Mouse (Mus musculus) heart, adult 2 months (tissue): ENCODE measurements around the gene Ckm. TPM values are rescaled to one million over a fixed set of nuclear protein-coding genes. Genes with fewer than 3 reads are reported as not detected.

Source experiments
- DNase-seq, 2 experiments: peaks; one replicate each; pipeline ENCODE4 v3.0.0; 2021
- H3K27ac ChIP-seq: fragments of 200-600 bp; 2 replicates; pipeline ENCODE4 v1.8.1; 2022
- H3K27me3 ChIP-seq: fragments of 200-500 bp; 2 replicates; pipeline ENCODE4 v1.6.1; 2012; ENCODE audit warnings: mild to moderate bottlenecking, low read length, inconsistent platforms, mixed read lengths; ENCODE audit not compliant: control insufficient read depth, insufficient read depth
- H3K36me3 ChIP-seq: fragments of 200-500 bp; 2 replicates; pipeline ENCODE4 v1.6.1; 2012; ENCODE audit warnings: low read length, inconsistent platforms; ENCODE audit not compliant: control insufficient read depth, insufficient read depth
- H3K4me1 ChIP-seq: fragments of 200-500 bp; 2 replicates; pipeline ENCODE4 v1.6.1; 2011; ENCODE audit warnings: low read length; ENCODE audit not compliant: control insufficient read depth, insufficient read depth
- H3K4me3 ChIP-seq: fragments of 200-600 bp; 2 replicates; pipeline ENCODE4 v1.8.1; 2022
- H3K79me2 ChIP-seq: fragments of 200-500 bp; replicated peaks from 2 replicates; pipeline ENCODE4 v1.6.1; 2012; ENCODE audit warnings: mild to moderate bottlenecking, inconsistent platforms, low read length, moderate library complexity, mixed read lengths; ENCODE audit not compliant: control insufficient read depth, insufficient read depth
- H3K9ac ChIP-seq: fragments of 200-500 bp; 2 replicates; pipeline ENCODE4 v1.6.1; 2012; ENCODE audit warnings: low read depth, mild to moderate bottlenecking, control low read depth, inconsistent platforms, low read length, mixed read lengths
- CTCF ChIP-seq: fragments of 200-600 bp; IDR thresholded peaks from 2 replicates; pipeline ENCODE4 v1.8.1; 2022; ENCODE audit warnings: antibody characterized with exemption, mild to moderate bottlenecking, moderate library complexity
- EP300 ChIP-seq: fragments of 200-500 bp; IDR thresholded peaks from 2 replicates; pipeline ENCODE4 v1.6.1; 2011; ENCODE audit warnings: low read depth, low read length, control low read depth; ENCODE audit not compliant: insufficient read depth
- POLR2A ChIP-seq: fragments of 200-500 bp; IDR thresholded peaks from 2 replicates; pipeline ENCODE4 v1.6.1; 2011; ENCODE audit warnings: mild to moderate bottlenecking, low read depth, low read length, control low read depth; ENCODE audit not compliant: insufficient read depth
- WGBS: fragments of 180-500 bp; shearing (Covaris S2); methylation state at CpG from one replicate; pipeline ENCODE4 v1.1.7; 2018; 5-methylcytosine and 5-hydroxymethylcytosine counted together
- intact Hi-C: fragments of 180-260 bp; cut with DNase I; formaldehyde crosslinking; loops from one replicate; pipeline ENCODE4 v1.15.1; 2025
- polyA plus RNA-seq: library from polyadenylated mRNA; depleted of rRNA; stranded (reverse); fragments of >200 nt; gene quantifications from 2 replicates; pipeline ENCODE4 v1.2.3, GENCODE M21; 2012
- total RNA-seq, 2 experiments: library from RNA; stranded (reverse); gene quantifications; 2 replicates each; pipeline ENCODE4 v1.2.3; 2021

Ckm gene
- total and polyA plus RNA-seq, 3 experiments: 3,482 to 7,008 (median 3,985) TPM

- Histone ChIP-seq H3K4me3 (no peak overlapping the region), H3K36me3 (no peaks in the 10 kb centered on the region), H3K9ac (no peak overlapping the region), H3K4me1 (no peaks in the 10 kb centered on the region), H3K27ac (no peak overlapping the region), H3K27me3 (no peaks in the 10 kb centered on the region; the same call in 1 of the 2 replicates), H3K79me2 (peaks cover 2% of the 10 kb centered on the region; the same call in 1 of the 2 replicates)
- 9% methylated on average over 6 of the region's 6 CpGs for WGBS
- TF ChIP-seq EP300 (0 out of 2 replicates have a peak, but pooled peaks have one; percentile 35), CTCF (peak; percentile 99; the same call in 1 of the 2 replicates), POLR2A (no peak)
- peak; percentile 73 to 83 for DNase-seq
- intact Hi-C loops: no loop called here
Measured at GRCm38 (mm10) chr7:19461488-19461887, 56.9 kb downstream of the Ckm start.

- H3K79me2 ChIP-seq: peaks cover 2% of the 10 kb centered on the region; the same call in 1 of the 2 replicates
- intact Hi-C loops: no loop called here
- H3K4me1 ChIP-seq: no peaks in the 10 kb centered on the region
- 68% methylated on average over 4 of the region's 4 CpGs for WGBS
- TF ChIP-seq CTCF: no peak
- TF ChIP-seq POLR2A: no peak
- TF ChIP-seq EP300: no peak
- H3K27me3 ChIP-seq: no peaks in the 10 kb centered on the region; the same call in 1 of the 2 replicates
- no peaks in the 10 kb centered on the region for H3K36me3 ChIP-seq
- H3K27ac ChIP-seq: no peak overlapping the region
- H3K4me3 ChIP-seq: no peak overlapping the region
- DNase-seq: no peak
- H3K9ac ChIP-seq: no peak overlapping the region
Measured at GRCm38 (mm10) chr7:19462443-19462842, 57.9 kb downstream of the Ckm start.

GRCm38 (mm10) chr7:19462884-19463381 lies 58.4 kb downstream of the Ckm start, which contains the start of gene Exoc3l2:
TSS of gene Exoc3l2 (plus strand) at chr7:19463331.
- H3K4me3 ChIP-seq: no peak within 1 kb of the TSS
- no peaks in the 10 kb centered on the region; the same call in 1 of the 2 replicates for H3K79me2 ChIP-seq
- TF ChIP-seq POLR2A (no peak), EP300 (no peak), CTCF (no peak)
- intact Hi-C loops: no loop called here
- no peaks in the 10 kb centered on the region for H3K4me1 ChIP-seq
- H3K27me3 ChIP-seq: no peaks in the 10 kb centered on the region; the same call in 1 of the 2 replicates
- no peaks in the 10 kb centered on the region for H3K36me3 ChIP-seq
- 40% methylated on average over 6 of the region's 6 CpGs for WGBS
- DNase-seq: no peak
- no peak within 1 kb of the TSS; the same call in 1 of the 2 replicates for H3K9ac ChIP-seq
- H3K27ac ChIP-seq: no peak within 1 kb of the TSS

GRCm38 (mm10) chr7:19464367-19465307 lies 60.1 kb downstream of the Ckm start:
- intact Hi-C loops: no loop called here
- 32% methylated on average over 21 of the region's 22 CpGs for WGBS
- Histone ChIP-seq H3K36me3 (no peaks in the 10 kb centered on the region), H3K9ac (no peak overlapping the region), H3K27ac (no peak overlapping the region), H3K79me2 (no peaks in the 10 kb centered on the region), H3K27me3 (no peaks in the 10 kb centered on the region; the same call in 1 of the 2 replicates), H3K4me1 (no peaks in the 10 kb centered on the region), H3K4me3 (no peak overlapping the region)
- DNase-seq: no peak
- TF ChIP-seq CTCF (no peak), POLR2A (no peak), EP300 (no peak)

- Histone ChIP-seq H3K27me3 (no peaks in the 10 kb centered on the region; the same call in 1 of the 2 replicates), H3K4me1 (no peaks in the 10 kb centered on the region), H3K4me3 (no peak overlapping the region), H3K79me2 (no peaks in the 10 kb centered on the region), H3K9ac (no peak overlapping the region), H3K27ac (no peak overlapping the region), H3K36me3 (no peaks in the 10 kb centered on the region)
- 45% methylated on average over 5 of the region's 5 CpGs for WGBS
- TF ChIP-seq POLR2A: no peak
- no peak for TF ChIP-seq CTCF
- TF ChIP-seq EP300: 0 out of 2 replicates have a peak, but pooled peaks have one; percentile 41
- DNase-seq: no peak
- intact Hi-C loops: no loop called here
Measured at GRCm38 (mm10) chr7:19466602-19467145, 62.1 kb downstream of the Ckm start.
